Mouse (Mus musculus) spleen, adult 2 months (tissue): ENCODE measurements around the gene Acsl4.

Source experiments
- CTCF ChIP-seq: fragments of 200-500 bp; IDR thresholded peaks from 2 replicates; pipeline ENCODE4 v1.5.1; 2011; ENCODE audit warnings: mild to moderate bottlenecking, inconsistent platforms; ENCODE audit not compliant: insufficient read depth, insufficient read length, insufficient replicate concordance; ENCODE audit errors: extremely low read depth
- POLR2A ChIP-seq: fragments of 200-500 bp; IDR thresholded peaks from 2 replicates; pipeline ENCODE4 v1.6.1; 2011; ENCODE audit warnings: low read depth, low read length, inconsistent platforms

GRCm38 (mm10) chrX:142305010-142305868 is 85.1 kb downstream of the Acsl4 start:
- TF ChIP-seq CTCF (no peak), POLR2A (no peak)
